Mouse (Mus musculus): Measurements from ENCODE around the gene Egln2. TPM values are rescaled to one million over a fixed set of nuclear protein-coding genes. Genes with fewer than 3 reads are reported as not detected.

Gene Egln2
- polyA plus RNA-seq, 1 experiment from 2014 or later = 54.6 TPM

DNA sequence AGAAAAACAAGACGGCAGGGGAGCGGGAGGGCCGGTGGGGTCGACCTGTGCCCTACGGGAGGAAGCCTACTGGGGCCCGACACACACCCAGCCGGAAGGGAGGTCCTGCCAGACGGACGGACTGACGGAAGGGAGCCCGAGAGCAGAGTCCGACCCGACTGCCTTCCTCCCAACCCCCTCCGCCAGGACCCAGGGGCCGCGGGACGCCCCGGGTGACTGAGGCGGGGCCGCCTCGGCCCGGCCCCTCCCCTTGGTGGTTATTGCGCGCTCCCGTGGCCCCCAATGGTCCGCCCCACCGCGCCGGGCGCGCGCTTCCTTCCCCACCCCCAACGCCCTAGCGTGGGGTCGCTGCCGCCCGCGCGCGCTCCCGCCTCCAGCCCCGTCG is 381 bp downstream of the Egln2 start:
- H3K9me3 ChIP-seq (ENCODE audit: control insufficient read depth, low read length) = no peaks in the 10 kb centered on the region
- no peaks in the 10 kb centered on the region for H3K27me3 ChIP-seq (ENCODE audit: control insufficient read depth, insufficient read depth, low read length)
- 0 out of 2 replicates have a peak, but pooled peaks cover 3% of the 10 kb centered on the region for H3K36me3 ChIP-seq (ENCODE audit: control insufficient read depth, insufficient read depth, low read length)
- H3K4me3 ChIP-seq (ENCODE audit: low read depth, low read length) = peak overlapping the region; percentile 72
- H3K27ac ChIP-seq (ENCODE audit: low read depth, low read length) = peak overlapping the region; percentile 94
- DNase-seq (ENCODE audit: low spot score) = peak; percentile 89
- peak overlapping the region; percentile 87 for H3K9ac ChIP-seq (ENCODE audit: low read length)
- WGBS = under 1% methylated on average over 39 of the region's 43 CpGs
- peaks cover 20% of the 10 kb centered on the region for H3K4me1 ChIP-seq (ENCODE audit: control insufficient read depth, insufficient read depth, low read length)
- ATAC-seq (ENCODE audit: insufficient read depth, low FRiP score, low TSS enrichment) = peak; percentile 73
- peak overlapping the region; percentile 63 for H3K4me2 ChIP-seq (ENCODE audit: low read depth)

DNA sequence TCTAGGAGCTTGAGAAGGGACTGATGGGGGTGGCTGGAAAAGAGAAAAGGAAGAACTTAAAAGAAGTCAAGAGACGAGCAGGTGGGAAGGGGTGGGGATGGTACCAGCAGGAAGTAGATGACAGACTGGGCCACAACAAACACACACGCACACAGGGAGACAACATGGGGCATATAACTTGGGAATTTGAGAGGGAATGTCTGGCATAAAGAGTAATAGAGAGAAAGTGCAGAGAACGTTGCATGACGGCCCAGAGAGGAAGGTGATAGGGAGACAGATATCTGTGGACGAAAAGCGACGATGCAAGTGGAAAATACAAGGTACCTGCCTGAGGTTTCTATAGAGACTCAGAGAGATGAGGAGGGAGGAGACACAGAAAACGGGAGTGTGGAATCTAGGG is 906 bp downstream of the Egln2 start:
- Histone ChIP-seq H3K27me3 (ENCODE audit: control insufficient read depth, insufficient read depth, low read length) (no peaks in the 10 kb centered on the region), H3K4me2 (ENCODE audit: low read depth) (peak overlapping the region; percentile 63), H3K4me1 (ENCODE audit: control insufficient read depth, insufficient read depth, low read length) (peaks cover 20% of the 10 kb centered on the region), H3K9ac (ENCODE audit: low read length) (peak overlapping the region; percentile 87), H3K4me3 (ENCODE audit: low read depth, low read length) (peak overlapping the region; percentile 72), H3K27ac (ENCODE audit: low read depth, low read length) (peak overlapping the region; percentile 94), H3K36me3 (ENCODE audit: control insufficient read depth, insufficient read depth, low read length) (0 out of 2 replicates have a peak, but pooled peaks cover 3% of the 10 kb centered on the region), H3K9me3 (ENCODE audit: control insufficient read depth, low read length) (no peaks in the 10 kb centered on the region)
- DNase-seq (ENCODE audit: low spot score) (peak; percentile 10), ATAC-seq (ENCODE audit: insufficient read depth, low FRiP score, low TSS enrichment) (no peak)
- 8% methylated on average over 8 of the region's 8 CpGs for WGBS

DNA sequence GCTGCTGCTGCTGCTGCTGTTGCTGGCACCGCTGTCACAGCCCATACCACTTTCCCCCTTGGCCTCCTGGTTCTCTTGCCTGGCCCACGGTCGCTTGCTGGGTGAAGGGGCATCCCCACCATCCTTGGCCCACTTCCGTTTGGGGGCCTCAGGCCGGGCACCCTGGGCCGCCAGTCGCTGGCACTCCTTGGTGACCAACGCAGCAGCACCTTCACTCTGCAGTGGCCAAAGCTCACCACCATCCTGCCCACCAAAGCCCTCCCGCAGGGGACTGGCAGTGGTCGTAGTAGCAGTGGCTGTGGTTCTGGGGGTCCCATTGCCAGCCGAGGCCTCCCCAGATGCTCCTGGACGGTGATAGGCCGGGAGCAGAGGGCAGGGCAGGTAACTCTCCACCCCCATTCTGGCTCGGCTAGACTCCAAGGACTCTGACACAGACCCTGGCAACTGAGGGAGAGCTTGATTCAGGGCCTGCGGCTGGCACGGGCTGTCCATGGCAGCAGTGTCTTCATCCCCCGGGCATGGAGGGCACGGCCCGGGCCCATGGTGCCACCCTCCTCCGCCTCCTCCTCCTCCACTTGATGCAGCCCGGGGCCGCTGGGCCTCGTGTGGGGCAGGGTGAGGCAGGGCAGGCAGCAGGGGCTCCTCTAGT is 1.5 kb downstream of the Egln2 start:
- peak; percentile 9 for DNase-seq (ENCODE audit: low spot score)
- no peaks in the 10 kb centered on the region for H3K9me3 ChIP-seq (ENCODE audit: control insufficient read depth, low read length)
- peak overlapping the region; percentile 87 for H3K9ac ChIP-seq (ENCODE audit: low read length)
- no peak for ATAC-seq (ENCODE audit: insufficient read depth, low FRiP score, low TSS enrichment)
- 0 out of 2 replicates have a peak, but pooled peaks cover 3% of the 10 kb centered on the region for H3K36me3 ChIP-seq (ENCODE audit: control insufficient read depth, insufficient read depth, low read length)
- H3K4me3 ChIP-seq (ENCODE audit: low read depth, low read length) = peak overlapping the region; percentile 72
- no peaks in the 10 kb centered on the region for H3K27me3 ChIP-seq (ENCODE audit: control insufficient read depth, insufficient read depth, low read length)
- peaks cover 20% of the 10 kb centered on the region for H3K4me1 ChIP-seq (ENCODE audit: control insufficient read depth, insufficient read depth, low read length)
- WGBS = 74% methylated on average over 23 of the region's 23 CpGs
- no peak overlapping the region for H3K27ac ChIP-seq (ENCODE audit: low read depth, low read length)
- peak overlapping the region; percentile 63 for H3K4me2 ChIP-seq (ENCODE audit: low read depth)

DNA sequence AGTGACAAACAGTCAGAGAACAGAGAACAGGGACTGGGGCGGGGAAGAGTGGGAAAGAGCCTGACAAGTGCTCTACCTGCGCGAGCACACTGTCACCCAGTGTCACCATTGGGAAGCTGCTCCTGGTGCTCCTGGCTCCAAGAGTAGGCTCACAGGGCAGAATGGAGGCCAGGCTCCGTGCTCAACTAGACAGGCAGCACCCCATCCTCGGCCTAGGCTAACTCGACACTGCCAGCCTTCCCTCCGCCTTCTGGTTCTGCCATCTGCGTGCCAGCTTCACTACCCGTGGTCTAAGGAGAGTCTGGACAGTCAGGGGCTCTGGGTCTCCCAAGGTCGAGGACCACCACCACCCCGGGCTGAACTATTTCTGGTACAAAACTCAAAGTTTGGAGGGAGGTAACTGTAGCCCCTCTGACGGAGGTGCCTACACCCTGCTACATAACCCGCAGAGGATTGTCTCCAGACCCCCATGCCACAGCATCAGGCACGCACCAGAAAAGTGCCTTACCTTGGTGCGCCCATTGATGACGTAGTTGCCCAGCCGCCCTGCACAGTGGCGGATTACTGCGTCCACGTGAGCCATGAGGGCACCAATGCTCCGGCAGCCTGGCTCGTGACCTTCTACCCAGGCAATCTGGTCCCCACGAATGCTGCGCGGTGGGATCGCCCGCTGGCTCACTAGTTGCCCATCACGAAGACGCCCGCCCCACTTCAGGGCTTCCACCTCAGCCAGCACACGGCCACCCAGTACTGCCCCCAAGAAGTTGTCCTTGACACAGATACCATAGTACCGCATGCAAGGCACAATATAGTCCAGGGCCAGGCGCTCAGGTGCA is 2.3 kb downstream of the Egln2 start:
- peak; percentile 9 for DNase-seq (ENCODE audit: low spot score)
- Histone ChIP-seq H3K36me3 (ENCODE audit: control insufficient read depth, insufficient read depth, low read length) (0 out of 2 replicates have a peak, but pooled peaks cover 3% of the 10 kb centered on the region), H3K4me3 (ENCODE audit: low read depth, low read length) (peak overlapping the region; percentile 13; the same call in 1 of the 2 replicates), H3K27ac (ENCODE audit: low read depth, low read length) (no peak overlapping the region), H3K4me2 (ENCODE audit: low read depth) (peak overlapping the region; percentile 63), H3K4me1 (ENCODE audit: control insufficient read depth, insufficient read depth, low read length) (peaks cover 20% of the 10 kb centered on the region), H3K27me3 (ENCODE audit: control insufficient read depth, insufficient read depth, low read length) (no peaks in the 10 kb centered on the region), H3K9ac (ENCODE audit: low read length) (peak overlapping the region; percentile 87), H3K9me3 (ENCODE audit: control insufficient read depth, low read length) (no peaks in the 10 kb centered on the region)
- ATAC-seq (ENCODE audit: insufficient read depth, low FRiP score, low TSS enrichment) = no peak
- 87% methylated on average over 33 of the region's 33 CpGs for WGBS

DNA sequence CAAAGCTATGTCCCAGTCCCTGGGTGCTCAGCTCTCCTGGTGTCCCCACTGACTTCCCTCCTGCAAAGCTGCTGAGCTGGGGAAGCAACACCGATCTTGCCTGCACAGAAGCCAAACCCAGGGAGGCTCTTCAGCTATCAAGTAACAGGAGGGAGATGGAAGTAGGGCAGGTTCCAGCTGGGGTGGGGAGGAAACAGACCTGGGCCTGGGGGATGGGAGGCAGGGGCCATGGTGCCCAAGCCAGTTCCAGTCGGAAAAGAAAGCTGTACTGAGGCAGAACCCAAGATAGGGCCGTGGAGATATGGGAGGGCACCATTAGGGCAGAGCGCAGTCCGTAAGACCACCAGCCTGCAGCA is 3.2 kb downstream of the Egln2 start:
- H3K27me3 ChIP-seq (ENCODE audit: control insufficient read depth, insufficient read depth, low read length) = no peaks in the 10 kb centered on the region
- peaks cover 20% of the 10 kb centered on the region for H3K4me1 ChIP-seq (ENCODE audit: control insufficient read depth, insufficient read depth, low read length)
- no peaks in the 10 kb centered on the region for H3K9me3 ChIP-seq (ENCODE audit: control insufficient read depth, low read length)
- ATAC-seq (ENCODE audit: insufficient read depth, low FRiP score, low TSS enrichment) (no peak), DNase-seq (ENCODE audit: low spot score) (no peak)
- H3K27ac ChIP-seq (ENCODE audit: low read depth, low read length) = no peak overlapping the region
- H3K4me2 ChIP-seq (ENCODE audit: low read depth) = peak overlapping the region; percentile 63; the same call in 1 of the 2 replicates
- H3K36me3 ChIP-seq (ENCODE audit: control insufficient read depth, insufficient read depth, low read length) = peaks cover 9% of the 10 kb centered on the region
- no peak overlapping the region for H3K4me3 ChIP-seq (ENCODE audit: low read depth, low read length)
- H3K9ac ChIP-seq (ENCODE audit: low read length) = no peak overlapping the region; the same call in 1 of the 2 replicates
- WGBS = 86% methylated on average over 5 of the region's 5 CpGs

DNA sequence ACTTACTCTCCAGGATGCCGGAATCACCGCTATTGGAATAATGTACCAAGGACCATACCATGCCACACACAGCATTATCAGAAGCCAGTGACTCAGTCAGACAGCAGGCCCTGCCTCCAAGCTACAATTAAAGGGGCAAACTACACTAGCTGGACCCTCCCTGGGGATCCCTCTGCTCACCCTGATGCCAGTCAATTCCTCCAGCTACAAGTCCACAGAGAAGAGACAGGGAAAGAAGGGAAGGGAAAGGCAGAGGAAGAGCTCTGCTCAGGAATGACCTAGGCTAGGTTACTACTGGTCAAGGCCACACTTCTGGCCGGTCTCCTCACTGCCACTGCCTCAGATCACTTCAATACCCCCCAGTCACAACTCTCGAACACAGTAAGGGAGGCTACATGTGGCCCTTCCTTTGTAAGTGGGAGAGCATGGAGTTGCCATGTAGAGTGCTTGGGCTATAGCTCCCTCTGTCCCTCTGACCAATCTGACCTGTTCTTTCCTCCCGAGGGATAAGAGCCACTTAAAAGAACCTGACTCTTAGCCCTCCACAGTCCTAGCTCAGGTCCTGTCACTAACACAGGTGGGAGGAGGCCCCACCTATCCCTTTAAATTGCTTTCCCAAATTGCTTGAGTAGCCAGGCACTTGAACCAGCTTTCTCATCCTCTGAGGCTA is 3.7 kb downstream of the Egln2 start:
- WGBS = 95% methylated on average over 5 of the region's 5 CpGs
- H3K27me3 ChIP-seq (ENCODE audit: control insufficient read depth, insufficient read depth, low read length) = no peaks in the 10 kb centered on the region
- H3K4me3 ChIP-seq (ENCODE audit: low read depth, low read length) = no peak overlapping the region
- peaks cover 20% of the 10 kb centered on the region for H3K4me1 ChIP-seq (ENCODE audit: control insufficient read depth, insufficient read depth, low read length)
- H3K36me3 ChIP-seq (ENCODE audit: control insufficient read depth, insufficient read depth, low read length) = peaks cover 13% of the 10 kb centered on the region
- no peak for ATAC-seq (ENCODE audit: insufficient read depth, low FRiP score, low TSS enrichment)
- no peak overlapping the region for H3K4me2 ChIP-seq (ENCODE audit: low read depth)
- DNase-seq (ENCODE audit: low spot score) = no peak
- H3K9ac ChIP-seq (ENCODE audit: low read length) = no peak overlapping the region
- no peak overlapping the region for H3K27ac ChIP-seq (ENCODE audit: low read depth, low read length)
- no peaks in the 10 kb centered on the region for H3K9me3 ChIP-seq (ENCODE audit: control insufficient read depth, low read length)

DNA sequence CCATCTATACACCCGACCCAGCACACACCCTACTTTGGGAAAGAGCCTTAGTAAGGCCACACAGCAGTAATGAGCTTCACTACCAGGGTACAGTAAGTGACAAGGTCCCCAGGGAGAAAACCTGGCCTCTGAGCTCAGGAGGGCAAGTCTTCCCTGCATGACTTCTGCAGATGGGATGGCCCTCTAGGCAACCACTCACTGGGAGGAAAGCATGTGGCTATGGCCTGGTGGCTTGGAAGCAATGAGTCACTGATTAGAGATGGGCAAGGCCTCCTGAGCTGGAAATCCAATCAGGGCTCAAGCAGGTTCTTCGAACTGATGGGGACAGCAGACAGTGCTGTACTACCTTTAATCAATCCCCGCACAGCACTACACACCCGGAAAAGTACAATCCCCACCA is 4.9 kb downstream of the Egln2 start:
- peaks cover 17% of the 10 kb centered on the region for H3K36me3 ChIP-seq (ENCODE audit: control insufficient read depth, insufficient read depth, low read length)

DNA sequence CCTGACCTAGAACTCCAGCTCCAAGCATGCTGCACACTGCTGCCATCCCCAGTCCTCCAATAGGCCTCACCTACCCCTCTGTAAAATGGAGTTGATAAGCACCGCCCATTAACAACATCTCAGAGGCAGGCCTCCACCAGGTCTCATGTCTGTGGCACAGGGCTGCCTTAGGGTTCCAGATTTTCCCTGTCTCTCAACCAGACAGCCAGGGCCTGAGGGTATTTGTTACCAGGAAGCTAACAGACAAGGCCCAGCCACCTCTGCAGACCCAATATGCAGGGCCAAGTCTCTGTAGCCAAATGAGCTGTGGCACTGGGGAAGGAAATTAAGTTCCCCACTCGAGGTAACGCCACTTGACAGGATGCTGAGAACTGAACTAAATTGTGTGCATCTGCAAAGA is 5.7 kb downstream of the Egln2 start:
- peaks cover 17% of the 10 kb centered on the region for H3K36me3 ChIP-seq (ENCODE audit: control insufficient read depth, insufficient read depth, low read length)
- H3K9ac ChIP-seq (ENCODE audit: low read length) = no peak overlapping the region
- no peak overlapping the region for H3K27ac ChIP-seq (ENCODE audit: low read depth, low read length)
- 92% methylated on average over 3 of the region's 3 CpGs for WGBS
- DNase-seq (ENCODE audit: low spot score) (no peak), ATAC-seq (ENCODE audit: insufficient read depth, low FRiP score, low TSS enrichment) (no peak)
- no peak overlapping the region for H3K4me3 ChIP-seq (ENCODE audit: low read depth, low read length)
- peaks cover 20% of the 10 kb centered on the region for H3K4me1 ChIP-seq (ENCODE audit: control insufficient read depth, insufficient read depth, low read length)
- H3K4me2 ChIP-seq (ENCODE audit: low read depth) = no peak overlapping the region
- H3K27me3 ChIP-seq (ENCODE audit: control insufficient read depth, insufficient read depth, low read length) = no peaks in the 10 kb centered on the region
- H3K9me3 ChIP-seq (ENCODE audit: control insufficient read depth, low read length) = no peaks in the 10 kb centered on the region

More for the DNA sequence above, 4.9 kb downstream of the Egln2 start:
- WGBS = 77% methylated on average over 4 of the region's 4 CpGs
- Histone ChIP-seq H3K27me3 (ENCODE audit: control insufficient read depth, insufficient read depth, low read length) (no peaks in the 10 kb centered on the region), H3K4me3 (ENCODE audit: low read depth, low read length) (no peak overlapping the region), H3K4me2 (ENCODE audit: low read depth) (no peak overlapping the region), H3K9me3 (ENCODE audit: control insufficient read depth, low read length) (no peaks in the 10 kb centered on the region), H3K27ac (ENCODE audit: low read depth, low read length) (no peak overlapping the region), H3K9ac (ENCODE audit: low read length) (no peak overlapping the region), H3K4me1 (ENCODE audit: control insufficient read depth, insufficient read depth, low read length) (peaks cover 20% of the 10 kb centered on the region)
- ATAC-seq (ENCODE audit: insufficient read depth, low FRiP score, low TSS enrichment) (no peak), DNase-seq (ENCODE audit: low spot score) (no peak)

All from neural tube, embryonic 11.5 days (tissue).